Mouse (Mus musculus) lung, adult 2 months (tissue): ENCODE results near the gene Tmem102.

Source experiments
- CTCF ChIP-seq: fragments of 200-500 bp; IDR thresholded peaks from 2 replicates; pipeline ENCODE4 v1.5.1; 2011; ENCODE audit warnings: mild to moderate bottlenecking, low read length, control low read depth; ENCODE audit not compliant: insufficient read depth
- POLR2A ChIP-seq: fragments of 200-500 bp; IDR thresholded peaks from 2 replicates; pipeline ENCODE4 v1.6.1; 2011; ENCODE audit warnings: low read depth, mild to moderate bottlenecking, control low read depth, low read length, borderline replicate concordance; ENCODE audit errors: extremely low read depth

GRCm38 (mm10) chr11:69797924-69798323 is 7.5 kb downstream of the Tmem102 start:
- TF ChIP-seq CTCF (no peak), POLR2A (no peak)
